Mouse (Mus musculus): ENCODE measurements at regions not wholly inside any gene's neighbourhood (a gene's known extent, or its start where the extent isn't known, plus 50 kb on each side); places are given as distances from the start of the nearest gene placed in this dataset.
A peak's percentile ranks its signal among the peaks of the same experiment; 100 is the strongest.

DNA sequence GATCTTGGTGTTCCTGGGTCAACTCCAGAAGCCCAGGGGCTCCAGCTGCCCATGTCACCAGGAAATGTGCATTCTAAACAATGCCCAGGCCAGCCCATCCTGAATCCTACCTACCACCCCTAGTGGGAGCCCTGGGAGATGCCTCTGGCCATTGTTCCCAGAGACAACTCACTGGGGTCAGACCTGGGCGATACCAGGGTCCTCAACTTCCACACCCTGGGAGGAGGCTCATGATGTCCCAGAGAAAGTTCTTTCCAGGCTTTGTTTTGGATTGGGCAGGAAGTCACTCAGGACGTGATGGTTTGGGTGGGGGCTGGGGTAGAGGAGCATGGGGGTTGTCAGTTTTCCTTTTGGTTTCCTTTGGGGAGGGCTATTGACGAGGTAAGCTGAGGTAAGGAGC lies 97.1 kb downstream of the Efnb1 start:
- no peak overlapping the region for H3K9ac ChIP-seq (ENCODE audit: low read length)
- WGBS, result 65% methylated on average over 3 of the region's 3 CpGs
- no peak overlapping the region for H3K4me2 ChIP-seq (ENCODE audit: low read length)
- no peaks in the 10 kb centered on the region for H3K36me3 ChIP-seq (ENCODE audit: control insufficient read depth, insufficient read depth, low read length)
- no peak overlapping the region for H3K4me3 ChIP-seq (ENCODE audit: low read depth, low read length)
- peaks cover 12% of the 10 kb centered on the region; the same call in 1 of the 2 replicates for H3K27me3 ChIP-seq (replicated peaks; ENCODE audit: control insufficient read depth, insufficient read depth, low read length)
- no peaks in the 10 kb centered on the region for H3K9me3 ChIP-seq (ENCODE audit: control insufficient read depth, low read length)
- ATAC-seq (replicated peaks; ENCODE audit: low FRiP score, low TSS enrichment, low read depth), result no peak
- DNase-seq (ENCODE audit: low spot score), result no peak
- no peak overlapping the region for H3K27ac ChIP-seq (ENCODE audit: low read depth)
- no peaks in the 10 kb centered on the region for H3K4me1 ChIP-seq (replicated peaks; ENCODE audit: control insufficient read depth, insufficient read depth, low read length)

- no peaks in the 10 kb centered on the region for H3K9me3 ChIP-seq (ENCODE audit: control insufficient read depth, low read length)
- H3K4me3 ChIP-seq (ENCODE audit: low read depth, low read length), result no peak overlapping the region
- H3K4me1 ChIP-seq (replicated peaks; ENCODE audit: control insufficient read depth, insufficient read depth, low read length), result no peaks in the 10 kb centered on the region
- 40% methylated on average over 7 of the region's 7 CpGs for WGBS
- DNase-seq (ENCODE audit: low spot score) (no peak), ATAC-seq (replicated peaks; ENCODE audit: low FRiP score, low TSS enrichment, low read depth) (no peak)
- no peaks in the 10 kb centered on the region for H3K36me3 ChIP-seq (ENCODE audit: control insufficient read depth, insufficient read depth, low read length)
- H3K27ac ChIP-seq (ENCODE audit: low read depth), result no peak overlapping the region
- H3K4me2 ChIP-seq (ENCODE audit: low read length), result no peak overlapping the region
- H3K9ac ChIP-seq (ENCODE audit: low read length), result no peak overlapping the region
- H3K27me3 ChIP-seq (replicated peaks; ENCODE audit: control insufficient read depth, insufficient read depth, low read length), result peaks cover 12% of the 10 kb centered on the region; the same call in 1 of the 2 replicates
Measured at GRCm38 (mm10) chrX:99232331-99232730, 96.4 kb downstream of the Efnb1 start.

DNA sequence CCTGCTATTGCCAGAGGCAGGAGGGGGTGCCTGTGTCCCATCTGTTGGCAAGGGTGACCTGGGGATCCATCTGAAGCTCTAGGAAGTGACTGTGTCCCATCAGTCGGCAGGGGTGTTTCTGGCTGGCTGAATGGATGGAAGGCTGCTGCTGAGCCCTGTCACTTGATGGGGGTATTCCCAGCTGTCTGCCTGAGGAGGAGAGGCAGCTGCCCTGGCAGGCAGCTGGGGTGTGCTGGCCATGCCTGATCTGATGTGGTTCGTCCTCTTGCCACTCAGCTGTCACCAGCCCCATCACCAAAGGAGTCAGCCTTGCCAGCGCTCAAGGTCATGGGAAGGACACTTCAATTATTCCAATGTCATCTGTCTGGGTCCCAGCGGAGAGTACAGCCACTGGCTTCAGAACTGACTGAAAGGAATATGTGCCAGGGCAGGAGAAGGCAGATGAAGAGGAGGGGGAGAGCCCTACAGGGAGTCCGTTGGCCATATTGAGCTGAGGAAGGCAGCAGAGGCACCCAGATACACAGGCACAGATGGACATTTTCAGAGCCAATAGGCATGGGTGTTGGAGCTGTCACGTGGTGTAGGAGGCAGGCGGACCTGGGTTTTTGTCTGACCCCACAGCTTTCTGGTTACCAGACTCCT lies 89.3 kb downstream of the Efnb1 start:
- Histone ChIP-seq H3K36me3 (ENCODE audit: control insufficient read depth, insufficient read depth, low read length) (no peaks in the 10 kb centered on the region), H3K4me3 (ENCODE audit: low read depth, low read length) (no peak overlapping the region), H3K4me1 (replicated peaks; ENCODE audit: control insufficient read depth, insufficient read depth, low read length) (no peaks in the 10 kb centered on the region), H3K27me3 (replicated peaks; ENCODE audit: control insufficient read depth, insufficient read depth, low read length) (0 out of 2 replicates have a peak, but pooled peaks cover 8% of the 10 kb centered on the region), H3K4me2 (ENCODE audit: low read length) (no peak overlapping the region), H3K9ac (ENCODE audit: low read length) (no peak overlapping the region), H3K27ac (ENCODE audit: low read depth) (no peak overlapping the region), H3K9me3 (ENCODE audit: control insufficient read depth, low read length) (no peaks in the 10 kb centered on the region)
- no peak for ATAC-seq (replicated peaks; ENCODE audit: low FRiP score, low TSS enrichment, low read depth)
- WGBS, result 70% methylated on average over 7 of the region's 7 CpGs
- DNase-seq (ENCODE audit: low spot score), result no peak

- Histone ChIP-seq H3K4me1 (replicated peaks; ENCODE audit: control insufficient read depth, insufficient read depth, low read length) (no peaks in the 10 kb centered on the region), H3K27ac (ENCODE audit: low read depth) (no peak overlapping the region), H3K9me3 (ENCODE audit: control insufficient read depth, low read length) (no peaks in the 10 kb centered on the region), H3K9ac (ENCODE audit: low read length) (no peak overlapping the region), H3K4me2 (ENCODE audit: low read length) (no peak overlapping the region), H3K4me3 (ENCODE audit: low read depth, low read length) (no peak overlapping the region), H3K27me3 (replicated peaks; ENCODE audit: control insufficient read depth, insufficient read depth, low read length) (peaks cover 11% of the 10 kb centered on the region), H3K36me3 (ENCODE audit: control insufficient read depth, insufficient read depth, low read length) (no peaks in the 10 kb centered on the region)
- ATAC-seq (replicated peaks; ENCODE audit: low FRiP score, low TSS enrichment, low read depth) (no peak), DNase-seq (ENCODE audit: low spot score) (no peak)
- 71% methylated on average over 5 of the region's 5 CpGs for WGBS
Measured at GRCm38 (mm10) chrX:99222017-99222416, 86.1 kb downstream of the Efnb1 start.

DNA sequence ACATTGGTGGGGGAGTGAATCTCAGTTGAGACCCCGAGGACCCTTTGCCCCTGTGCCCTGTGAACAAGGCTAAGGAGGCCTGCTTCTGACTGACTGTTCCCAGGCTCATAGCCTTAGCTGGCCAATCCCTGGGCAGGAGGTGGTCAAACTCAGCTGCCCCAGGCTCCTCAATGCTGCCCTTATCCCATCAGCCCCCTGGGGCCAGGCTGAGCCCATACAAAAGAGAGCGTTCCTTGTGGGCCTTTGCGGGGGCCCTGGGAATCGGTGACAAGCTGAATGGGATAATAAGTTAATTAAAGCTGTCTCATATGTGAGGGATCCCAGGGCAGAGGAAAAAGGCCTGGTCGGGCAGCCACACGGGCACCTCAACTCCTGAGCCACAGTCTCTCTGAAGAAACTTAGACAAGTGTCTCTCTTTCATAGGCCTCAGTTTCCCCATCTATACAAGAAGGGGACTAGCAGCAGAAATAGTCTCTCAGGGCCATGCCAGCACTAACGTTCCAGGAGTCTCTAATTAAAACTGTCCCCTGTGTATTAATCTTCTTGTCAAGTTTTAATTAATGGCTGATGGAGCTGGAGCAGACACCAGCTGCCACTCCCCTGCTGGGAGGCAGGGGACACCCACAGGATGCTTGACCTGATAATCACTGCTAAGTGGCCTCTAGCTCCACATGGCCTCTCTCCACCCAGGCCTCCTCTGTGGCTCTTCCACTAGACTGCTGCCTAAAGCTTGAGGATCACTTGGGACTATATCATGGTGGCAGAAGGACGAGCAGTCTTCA lies 84.9 kb downstream of the Efnb1 start:
- H3K27me3 ChIP-seq (replicated peaks; ENCODE audit: control insufficient read depth, insufficient read depth, low read length), result peaks cover 6% of the 10 kb centered on the region
- WGBS, result 73% methylated on average over 8 of the region's 8 CpGs
- no peaks in the 10 kb centered on the region for H3K4me1 ChIP-seq (replicated peaks; ENCODE audit: control insufficient read depth, insufficient read depth, low read length)
- H3K4me3 ChIP-seq (ENCODE audit: low read depth, low read length), result no peak overlapping the region
- no peaks in the 10 kb centered on the region for H3K9me3 ChIP-seq (ENCODE audit: control insufficient read depth, low read length)
- no peaks in the 10 kb centered on the region for H3K36me3 ChIP-seq (ENCODE audit: control insufficient read depth, insufficient read depth, low read length)
- H3K27ac ChIP-seq (ENCODE audit: low read depth), result no peak overlapping the region
- DNase-seq (ENCODE audit: low spot score) (no peak), ATAC-seq (replicated peaks; ENCODE audit: low FRiP score, low TSS enrichment, low read depth) (no peak)
- no peak overlapping the region for H3K9ac ChIP-seq (ENCODE audit: low read length)
- no peak overlapping the region for H3K4me2 ChIP-seq (ENCODE audit: low read length)

- Histone ChIP-seq H3K4me1 (replicated peaks; ENCODE audit: control insufficient read depth, insufficient read depth, low read length) (no peaks in the 10 kb centered on the region; the same call in 1 of the 2 replicates), H3K27ac (ENCODE audit: low read depth) (no peak overlapping the region), H3K36me3 (ENCODE audit: control insufficient read depth, insufficient read depth, low read length) (no peaks in the 10 kb centered on the region), H3K4me2 (ENCODE audit: low read length) (no peak overlapping the region), H3K9me3 (ENCODE audit: control insufficient read depth, low read length) (no peaks in the 10 kb centered on the region), H3K4me3 (ENCODE audit: low read depth, low read length) (no peak overlapping the region), H3K27me3 (replicated peaks; ENCODE audit: control insufficient read depth, insufficient read depth, low read length) (peaks cover 6% of the 10 kb centered on the region), H3K9ac (ENCODE audit: low read length) (no peak overlapping the region)
- no peak for ATAC-seq (replicated peaks; ENCODE audit: low FRiP score, low TSS enrichment, low read depth)
- DNase-seq (ENCODE audit: low spot score), result no peak
- 22% methylated on average over 6 of the region's 7 CpGs for WGBS
Measured at GRCm38 (mm10) chrX:99218213-99218612, 82.3 kb downstream of the Efnb1 start.

- H3K4me3 ChIP-seq (ENCODE audit: low read depth, low read length), result peak overlapping the region; percentile 25
- DNase-seq (ENCODE audit: low spot score) (peak; percentile 64), ATAC-seq (replicated peaks; ENCODE audit: low FRiP score, low TSS enrichment, low read depth) (peak; percentile 41)
- 8% methylated on average over 51 of the region's 60 CpGs for WGBS
- H3K9ac ChIP-seq (ENCODE audit: low read length), result peak overlapping the region; percentile 46
- peaks cover 6% of the 10 kb centered on the region for H3K27me3 ChIP-seq (replicated peaks; ENCODE audit: control insufficient read depth, insufficient read depth, low read length)
- no peaks in the 10 kb centered on the region for H3K36me3 ChIP-seq (ENCODE audit: control insufficient read depth, insufficient read depth, low read length)
- no peaks in the 10 kb centered on the region; the same call in 1 of the 2 replicates for H3K4me1 ChIP-seq (replicated peaks; ENCODE audit: control insufficient read depth, insufficient read depth, low read length)
- H3K4me2 ChIP-seq (ENCODE audit: low read length), result peak overlapping the region; percentile 57
- 0 out of 2 replicates have a peak overlapping the region, but pooled peaks have one; percentile 43 for H3K27ac ChIP-seq (ENCODE audit: low read depth)
- no peaks in the 10 kb centered on the region for H3K9me3 ChIP-seq (ENCODE audit: control insufficient read depth, low read length)
Measured at GRCm38 (mm10) chrX:99216633-99217459, 80.9 kb downstream of the Efnb1 start.

- ATAC-seq (replicated peaks; ENCODE audit: low FRiP score, low TSS enrichment, low read depth) (no peak), DNase-seq (ENCODE audit: low spot score) (no peak)
- H3K27ac ChIP-seq (ENCODE audit: low read depth), result no peak overlapping the region
- H3K36me3 ChIP-seq (ENCODE audit: control insufficient read depth, insufficient read depth, low read length), result no peaks in the 10 kb centered on the region
- no peak overlapping the region for H3K9ac ChIP-seq (ENCODE audit: low read length)
- H3K4me2 ChIP-seq (ENCODE audit: low read length), result peak overlapping the region; percentile 57
- H3K27me3 ChIP-seq (replicated peaks; ENCODE audit: control insufficient read depth, insufficient read depth, low read length), result peaks cover 6% of the 10 kb centered on the region
- H3K9me3 ChIP-seq (ENCODE audit: control insufficient read depth, low read length), result no peaks in the 10 kb centered on the region
- H3K4me1 ChIP-seq (replicated peaks; ENCODE audit: control insufficient read depth, insufficient read depth, low read length), result no peaks in the 10 kb centered on the region; the same call in 1 of the 2 replicates
- H3K4me3 ChIP-seq (ENCODE audit: low read depth, low read length), result no peak overlapping the region
- WGBS, result 70% methylated on average over 5 of the region's 5 CpGs
Measured at GRCm38 (mm10) chrX:99215931-99216330, 80.0 kb downstream of the Efnb1 start.

Data from intestine, embryonic 14.5 days (tissue).